Mouse (Mus musculus) cerebellum, adult 8-10 months (tissue): Measurements from ENCODE around the gene Lmnb2.

Experiments
- DNase-seq: peaks from one replicate; pipeline ENCODE4 v3.0.0; 2022

Lmnb2 gene

DNA sequence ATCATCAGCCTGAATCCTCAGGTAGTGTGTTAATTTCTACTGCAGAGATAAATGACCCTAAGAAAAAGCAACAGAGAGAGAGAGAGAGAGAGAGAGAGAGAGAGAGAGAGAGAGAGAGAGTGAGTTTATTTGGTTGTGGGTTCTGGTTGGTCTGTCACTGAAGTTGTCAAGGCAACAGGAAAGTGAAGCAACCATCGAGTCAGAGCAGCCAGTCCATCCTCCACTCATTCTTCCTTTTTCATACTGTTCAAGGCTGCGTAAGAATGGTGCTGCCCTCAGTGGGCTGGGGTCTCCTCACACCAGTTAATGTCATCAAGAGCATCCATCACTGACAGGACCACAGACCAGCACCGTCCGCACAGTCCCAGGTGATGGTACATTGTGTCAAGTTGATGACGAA is 26.2 kb upstream of the Lmnb2 start:
- no peak for DNase-seq

GRCm38 (mm10) chr10:80943701-80944100 is 25.7 kb upstream of the Lmnb2 start:
- DNase-seq = no peak

DNA sequence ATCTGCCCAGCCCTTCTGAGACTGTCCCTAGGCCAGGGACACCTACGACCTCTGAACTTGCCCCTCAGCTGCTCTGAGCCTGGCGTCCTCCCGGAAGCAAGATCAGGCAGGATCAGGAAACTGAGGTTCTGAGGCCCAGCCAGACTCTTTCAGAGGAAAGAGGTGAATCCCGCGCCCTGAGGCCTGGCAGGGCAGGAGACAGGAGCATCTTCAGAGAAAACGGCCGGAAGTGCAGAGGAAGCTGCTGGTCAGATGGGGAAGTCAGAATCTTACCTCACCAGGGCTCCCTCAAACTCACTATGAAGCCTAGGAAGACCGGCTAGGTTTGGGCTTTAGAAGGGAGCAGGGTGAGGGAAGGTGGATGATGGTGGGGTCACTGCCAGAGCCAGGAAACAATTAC is 24.9 kb upstream of the Lmnb2 start:
- no peak for DNase-seq

DNA sequence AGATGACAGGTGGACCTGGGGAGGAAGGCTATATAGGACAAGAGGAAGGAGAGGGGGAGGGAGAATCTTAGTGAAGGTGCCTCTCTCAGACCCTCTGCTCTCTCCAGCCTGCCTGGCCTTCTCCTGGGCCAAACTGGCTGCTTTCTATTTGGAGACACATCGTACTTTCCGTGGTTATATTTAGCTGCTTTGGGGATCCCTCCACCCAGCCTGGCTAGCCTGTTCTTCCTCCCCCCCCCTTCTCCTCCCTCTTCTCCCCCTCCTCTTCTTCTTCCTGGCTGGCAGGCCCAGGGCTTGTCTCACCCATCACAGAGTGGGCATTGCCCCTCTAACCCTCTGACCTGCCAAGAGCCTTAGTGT is 22.9 kb upstream of the Lmnb2 start:
- DNase-seq = no peak

DNA sequence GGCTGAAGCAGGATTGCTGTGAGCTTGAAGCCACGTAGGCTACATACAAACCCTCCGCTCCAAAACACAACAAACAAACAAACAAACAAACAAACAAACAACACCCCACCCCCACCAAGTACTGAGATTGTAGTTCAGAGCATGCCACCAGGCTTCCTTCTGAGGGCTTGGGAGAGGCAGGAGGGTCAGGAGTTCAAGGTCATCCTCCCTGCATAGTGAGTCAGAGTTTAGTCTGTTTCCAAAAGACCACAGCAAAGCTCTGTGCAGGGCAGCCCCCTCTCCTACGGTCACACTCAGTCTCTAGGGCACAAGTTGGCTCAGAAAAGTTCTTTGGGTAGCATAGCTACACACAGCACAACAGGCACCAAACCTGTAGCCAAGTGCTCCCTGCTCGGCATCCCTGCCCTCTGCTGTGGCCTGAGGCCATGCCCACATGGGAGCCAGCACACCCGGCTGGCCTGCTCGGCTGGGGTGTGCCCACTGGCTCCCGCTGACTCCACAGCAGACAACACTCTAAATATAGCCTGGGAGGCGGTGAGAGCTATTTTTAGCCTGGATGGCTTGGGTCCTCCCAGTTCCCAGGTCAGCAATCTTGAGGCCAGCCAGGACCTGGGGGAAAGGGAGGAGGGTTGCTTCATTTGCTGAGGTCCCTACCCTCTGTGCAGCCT is 22.4 kb upstream of the Lmnb2 start:
- DNase-seq = no peak

DNA sequence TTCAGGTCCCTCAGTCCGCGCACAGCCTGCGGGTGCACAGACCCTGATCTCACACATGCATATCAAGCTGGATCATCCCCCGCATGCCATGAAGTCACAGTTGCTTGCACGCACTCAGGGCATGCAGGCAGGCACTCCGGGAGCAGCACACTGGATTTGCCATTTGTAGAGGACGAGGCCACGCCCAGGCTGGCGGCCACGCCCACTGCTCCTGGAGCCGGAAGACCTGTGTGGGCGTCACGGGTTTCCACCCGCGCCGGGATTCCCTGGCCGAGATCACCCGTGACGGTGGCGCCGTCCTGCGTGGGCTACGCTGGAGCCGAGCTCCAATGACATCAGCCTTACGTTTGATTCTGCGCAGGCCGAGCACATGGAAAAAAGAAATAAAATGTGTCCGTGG is 21.6 kb upstream of the Lmnb2 start:
- DNase-seq = peak; percentile 64

- no peak for DNase-seq
Measured at GRCm38 (mm10) chr10:80938831-80939550, 20.9 kb upstream of the Lmnb2 start.

DNA sequence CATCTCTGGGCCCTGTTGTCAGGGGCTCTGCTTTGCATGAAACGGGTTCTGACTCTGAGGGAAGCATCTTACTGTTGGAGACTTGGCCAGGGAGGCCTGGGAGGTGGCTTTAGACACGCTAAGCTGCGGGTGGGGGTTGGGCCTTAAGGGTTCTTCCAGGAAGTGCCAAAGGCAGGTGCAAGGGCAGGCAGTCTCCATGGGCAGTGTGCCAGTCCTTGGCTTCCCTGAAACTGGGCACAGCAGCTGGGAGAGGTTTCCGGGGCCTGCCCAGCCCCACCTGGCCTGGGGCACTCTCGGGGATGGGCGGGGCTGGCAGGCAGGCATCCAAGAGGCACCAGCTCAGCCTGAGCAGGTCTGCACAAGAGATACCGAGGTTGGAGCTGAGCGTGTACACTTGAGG is 19.6 kb upstream of the Lmnb2 start:
- no peak for DNase-seq

DNA sequence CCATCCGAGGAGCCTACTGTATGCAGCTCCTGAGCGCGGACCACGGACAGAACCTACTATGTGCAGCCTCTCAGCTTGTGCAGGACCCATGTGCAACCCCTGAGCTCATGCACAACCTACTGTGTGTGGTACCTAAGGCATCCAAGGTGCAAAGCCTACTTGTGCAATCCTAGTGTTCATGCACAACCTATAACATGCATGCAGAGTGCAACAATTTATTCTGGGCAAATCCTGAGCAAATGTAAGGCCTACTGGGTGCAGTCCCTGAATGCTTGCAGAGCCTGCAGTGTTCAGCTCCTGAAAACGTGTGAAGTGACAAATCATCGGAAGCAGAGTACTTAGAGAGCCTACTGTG is 18.7 kb upstream of the Lmnb2 start:
- DNase-seq = no peak

DNA sequence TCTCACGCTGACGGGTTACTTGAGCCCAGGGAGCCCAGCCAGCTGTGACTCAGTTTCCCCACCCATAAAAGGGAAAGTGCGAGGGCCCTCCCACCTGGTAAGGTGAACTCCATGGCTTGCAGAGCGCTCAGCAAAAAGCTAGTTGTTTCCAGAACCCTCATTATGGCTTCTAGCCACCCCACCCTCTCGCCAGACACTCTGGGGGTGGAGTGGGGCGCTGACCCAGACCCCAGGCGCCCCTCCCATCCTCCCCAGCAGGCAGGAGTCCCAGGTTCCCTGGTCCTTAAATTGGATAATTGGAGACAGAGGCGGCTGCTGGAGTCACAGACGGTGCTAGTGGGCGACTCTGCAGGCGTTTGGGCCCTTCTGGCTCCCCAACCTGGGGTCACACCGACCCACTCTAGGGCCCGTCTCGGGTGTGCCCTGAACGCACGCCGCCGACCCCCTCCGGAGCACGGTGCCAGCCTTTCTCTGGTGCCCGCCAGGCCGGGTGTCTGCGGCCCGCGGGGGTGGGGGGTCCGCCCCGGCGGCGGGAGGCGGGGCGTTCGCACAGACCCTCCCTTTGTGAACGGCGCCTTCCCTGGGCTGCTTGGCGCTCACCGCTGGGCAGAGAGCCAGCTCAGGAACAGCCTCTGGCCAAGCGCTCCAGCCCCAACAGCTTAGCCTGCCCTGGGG is 18.2 kb upstream of the Lmnb2 start:
- DNase-seq = no peak

DNA sequence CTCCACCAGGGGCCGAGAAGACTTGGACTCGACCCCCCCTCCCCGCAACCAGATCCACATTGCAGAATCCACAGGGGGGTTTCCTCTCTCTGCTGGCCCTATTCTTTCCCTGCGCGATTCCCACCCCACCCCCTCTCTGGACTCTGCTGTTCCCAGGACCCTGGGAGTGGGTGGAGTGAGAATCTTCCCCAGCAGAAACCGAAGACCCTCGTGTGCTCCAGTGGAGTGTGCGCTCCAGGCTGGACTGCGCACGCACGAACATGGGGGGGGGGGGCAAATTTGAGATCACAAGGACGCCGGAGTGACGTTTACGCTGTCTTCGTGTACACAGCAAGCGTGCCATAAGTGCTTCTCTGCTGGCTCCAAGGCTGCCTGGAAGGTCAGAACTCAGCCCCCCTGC is 17.7 kb upstream of the Lmnb2 start:
- no peak for DNase-seq

- no peak for DNase-seq
Measured at GRCm38 (mm10) chr10:80935241-80935640, 17.2 kb upstream of the Lmnb2 start.

DNA sequence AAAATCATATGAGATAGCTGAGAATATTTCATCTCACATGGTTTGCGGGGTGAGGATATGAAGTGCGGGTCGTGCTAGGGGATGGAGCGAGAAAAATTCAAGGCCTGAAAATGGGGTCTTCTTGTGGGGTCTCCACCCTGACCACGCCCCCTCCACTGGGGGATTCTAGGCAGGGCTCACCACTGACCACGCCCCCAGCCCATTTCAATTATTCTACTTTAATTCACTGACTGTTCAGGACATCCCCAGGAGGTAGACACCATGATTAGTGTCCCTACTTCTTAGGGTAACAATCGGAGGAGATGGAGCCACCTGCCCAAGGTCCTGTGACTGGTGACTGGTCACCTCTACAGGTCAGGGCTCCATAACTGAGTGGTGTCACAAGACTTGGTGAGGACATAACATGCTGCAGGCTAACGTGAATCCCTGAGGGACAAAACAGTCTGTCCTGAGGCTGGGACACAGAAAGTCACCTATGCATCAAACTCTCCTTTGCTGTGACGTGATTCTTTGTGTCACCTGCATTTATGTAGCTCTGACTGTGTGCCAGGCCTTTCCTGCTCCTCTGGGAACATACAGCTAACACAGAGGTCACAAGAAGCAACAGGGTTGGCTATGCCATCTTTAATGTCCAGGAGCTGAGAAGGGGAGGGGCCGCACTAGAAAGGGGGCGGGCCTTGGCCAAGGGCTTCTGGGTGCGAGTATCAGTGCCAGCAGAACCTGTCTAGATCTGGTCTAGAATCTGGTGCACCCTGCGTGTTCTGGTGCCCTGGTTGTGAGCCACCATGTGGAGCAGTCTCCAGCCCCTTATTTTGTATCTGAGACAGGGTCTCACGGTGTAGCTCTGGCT is 16.3 kb upstream of the Lmnb2 start:
- no peak for DNase-seq

DNA sequence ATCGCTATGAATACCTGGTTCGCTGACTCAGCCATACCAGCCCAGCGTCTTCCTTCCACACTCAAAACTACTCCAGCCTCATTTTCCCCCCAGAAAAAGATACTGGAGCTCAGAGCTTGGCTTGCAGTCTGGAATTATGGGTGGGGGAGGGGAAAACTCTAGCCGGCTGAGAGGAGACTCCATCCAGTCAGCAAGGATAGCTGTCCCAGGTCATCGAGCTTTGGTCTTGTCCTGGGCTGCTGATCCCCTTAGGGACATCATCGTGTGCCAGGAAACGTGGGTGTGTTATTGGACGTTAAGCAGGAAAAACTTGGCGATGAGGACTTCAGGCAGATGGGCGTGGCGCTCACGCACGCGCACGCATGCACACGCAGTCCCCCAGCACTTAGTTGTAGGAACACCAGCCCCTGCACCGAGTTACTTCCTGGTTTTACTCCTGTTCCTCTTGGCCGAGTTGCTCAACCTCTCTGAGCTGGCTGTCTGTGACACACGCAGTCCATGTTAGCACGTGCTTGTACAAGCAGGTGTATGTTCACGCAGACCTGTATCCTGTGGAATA is 15.5 kb upstream of the Lmnb2 start:
- DNase-seq = no peak

- DNase-seq = no peak
Measured at GRCm38 (mm10) chr10:80932700-80933420, 14.8 kb upstream of the Lmnb2 start.

DNA sequence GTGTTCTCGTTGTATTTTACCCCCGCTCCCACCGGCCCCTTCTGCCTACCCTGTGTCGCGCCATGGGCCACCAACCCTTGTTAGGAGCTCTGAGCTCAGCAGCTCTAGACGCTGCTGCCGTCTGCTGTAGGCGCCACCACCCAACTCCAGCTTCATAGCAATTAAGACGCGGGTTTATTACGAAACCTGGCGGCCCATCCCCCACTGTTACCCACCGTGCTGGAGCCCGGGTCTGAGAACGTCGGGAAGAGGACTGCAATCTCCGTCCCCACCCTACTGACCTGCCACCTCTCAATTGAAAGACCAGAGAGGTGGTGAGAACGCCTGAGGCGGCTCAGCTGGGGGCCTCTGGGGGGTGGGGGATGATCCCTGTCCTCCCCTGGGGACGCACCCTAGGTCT is 14.2 kb upstream of the Lmnb2 start:
- no peak for DNase-seq

- DNase-seq = no peak
Measured at GRCm38 (mm10) chr10:80931695-80932094, 13.7 kb upstream of the Lmnb2 start.

- no peak for DNase-seq
Measured at GRCm38 (mm10) chr10:80931153-80931671, 13.2 kb upstream of the Lmnb2 start.

GRCm38 (mm10) chr10:80930361-80931152 is 12.5 kb upstream of the Lmnb2 start:
- peak; percentile 68 for DNase-seq

DNA sequence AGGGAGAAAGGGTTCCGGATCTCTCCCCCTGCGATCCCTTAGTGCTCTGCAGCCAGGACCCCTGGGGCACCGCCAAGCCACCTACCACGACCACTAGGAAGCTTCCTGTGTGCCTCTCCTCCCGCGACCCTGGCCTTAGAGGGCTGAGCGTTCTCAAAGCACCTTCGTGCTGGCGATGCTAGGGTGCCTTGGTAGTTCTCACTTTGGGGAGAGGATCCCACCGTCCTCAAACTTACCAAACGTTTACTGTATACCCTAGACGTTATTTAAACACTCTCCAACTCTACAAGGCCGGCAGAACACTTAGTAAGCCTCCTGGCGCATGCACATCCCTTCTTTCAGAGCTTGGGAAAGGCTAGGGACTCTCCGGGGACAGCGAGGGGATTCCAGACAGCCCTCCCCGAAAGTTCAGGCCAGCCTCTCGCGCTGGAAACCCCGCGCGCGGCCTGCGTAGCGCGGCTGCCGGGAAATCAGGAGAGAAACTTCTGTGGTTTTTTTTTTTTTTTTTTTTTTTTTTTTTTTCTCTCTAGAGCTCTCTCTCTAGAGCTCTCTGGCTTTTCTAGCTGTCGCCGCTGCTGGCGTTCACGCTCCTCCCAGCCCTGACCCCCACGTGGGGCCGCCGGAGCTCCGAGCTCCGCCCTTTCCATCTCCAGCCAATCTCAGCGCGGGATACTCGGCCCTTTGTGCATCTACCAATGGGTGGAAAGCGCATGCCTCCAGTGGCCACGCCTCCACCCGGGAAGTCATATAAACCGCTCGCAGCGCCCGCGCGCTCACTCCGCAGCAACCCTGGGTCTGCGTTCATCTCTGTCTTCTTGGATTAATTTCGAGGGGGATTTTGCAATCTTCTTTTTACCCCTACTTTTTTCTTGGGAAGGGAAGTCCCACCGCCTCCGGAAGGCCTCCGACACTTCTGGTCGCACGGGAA is 11.5 kb upstream of the Lmnb2 start, which contains the start of gene Gadd45b:
TSS of gene Gadd45b (plus strand) at position 775 of the 928 bp plus-strand sequence.
- peak; percentile 98 for DNase-seq
